Mouse (Mus musculus) C2C12 (cell line): ENCODE measurements at regions not wholly inside any gene's neighbourhood (a gene's known extent, or its start where the extent isn't known, plus 50 kb on each side); places are given as distances from the start of the nearest gene placed in this dataset.

Experiments used
- H3K27me3 ChIP-seq: one replicate; pipeline ENCODE4 v1.6.1; 2011; ENCODE audit not compliant: control insufficient read depth, insufficient read depth, insufficient read length
- H3K36me3 ChIP-seq: one replicate; pipeline ENCODE4 v1.6.1; 2011; ENCODE audit not compliant: control insufficient read depth, insufficient read depth
- H3K4me3 ChIP-seq: one replicate; pipeline ENCODE4 v1.5.1; 2011; ENCODE audit warnings: mild to moderate bottlenecking, control low read depth; ENCODE audit not compliant: poor library complexity, insufficient read depth, severe bottlenecking
- H3K79me2 ChIP-seq: one replicate; pipeline ENCODE4 v1.6.1; 2011; ENCODE audit not compliant: control insufficient read depth, insufficient read depth
- H3K79me3 ChIP-seq: one replicate; pipeline ENCODE4 v1.6.1; 2011; ENCODE audit warnings: low read depth, control low read depth
- H3ac ChIP-seq: one replicate; pipeline ENCODE3; 2011; ENCODE audit warnings: low read depth; ENCODE audit not compliant: control insufficient read depth, insufficient read length
- CEBPB ChIP-seq: IDR thresholded peaks from one replicate; pipeline ENCODE4 v1.6.1; 2011; ENCODE audit warnings: low read depth, mild to moderate bottlenecking, control low read depth, moderate library complexity
- CTCF ChIP-seq: IDR thresholded peaks from one replicate; pipeline ENCODE4 v1.5.1; 2011; ENCODE audit not compliant: control insufficient read depth, insufficient read depth, insufficient read length
- FOSL1 ChIP-seq: IDR thresholded peaks from one replicate; pipeline ENCODE4 v1.8.0; 2011; ENCODE audit warnings: mild to moderate bottlenecking, low read length; ENCODE audit not compliant: poor library complexity, insufficient read depth, severe bottlenecking
- MAX ChIP-seq: IDR thresholded peaks from one replicate; pipeline ENCODE4 v1.6.1; 2011; ENCODE audit warnings: mild to moderate bottlenecking, control low read depth
- MYOD1 ChIP-seq: IDR thresholded peaks from one replicate; pipeline ENCODE4 v1.6.1; 2011; ENCODE audit warnings: low read depth; ENCODE audit not compliant: control insufficient read depth, insufficient read length
- MYOG ChIP-seq: IDR thresholded peaks from one replicate; pipeline ENCODE4 v1.6.1; 2011; ENCODE audit not compliant: control insufficient read depth, insufficient read length; ENCODE audit errors: extremely low read depth
- USF1 ChIP-seq: IDR thresholded peaks from one replicate; pipeline ENCODE4 v1.6.1; 2011; ENCODE audit warnings: low read depth, mild to moderate bottlenecking, control low read depth, moderate library complexity

- Histone ChIP-seq H3ac (no peak overlapping the region), H3K79me3 (no peaks in the 10 kb centered on the region)
- TF ChIP-seq MYOD1 (no peak), CEBPB (no peak), USF1 (no peak), MAX (no peak), FOSL1 (no peak), CTCF (no peak), MYOG (no peak)
Observed at GRCm38 (mm10) chr7:119352571-119352970, 106.5 kb downstream of the Gp2 start.

GRCm38 (mm10) chr7:119350641-119351040 lies 108.4 kb downstream of the Gp2 start:
- Histone ChIP-seq H3K27me3 (no peaks in the 10 kb centered on the region), H3K79me3 (no peaks in the 10 kb centered on the region), H3K36me3 (no peaks in the 10 kb centered on the region), H3ac (no peak overlapping the region), H3K4me3 (no peak overlapping the region), H3K79me2 (no peaks in the 10 kb centered on the region)
- TF ChIP-seq FOSL1 (no peak), USF1 (no peak), MYOD1 (no peak), MAX (no peak), MYOG (no peak), CEBPB (no peak), CTCF (no peak)

More at GRCm38 (mm10) chr7:119352571-119352970, 106.5 kb downstream of the Gp2 start:
- Histone ChIP-seq H3K27me3 (no peaks in the 10 kb centered on the region), H3K36me3 (no peaks in the 10 kb centered on the region), H3K79me2 (no peaks in the 10 kb centered on the region), H3K4me3 (no peak overlapping the region)

- Histone ChIP-seq H3K79me2 (no peaks in the 10 kb centered on the region), H3K27me3 (no peaks in the 10 kb centered on the region), H3K79me3 (no peaks in the 10 kb centered on the region), H3K4me3 (no peak overlapping the region), H3ac (no peak overlapping the region), H3K36me3 (no peaks in the 10 kb centered on the region)
- TF ChIP-seq USF1 (no peak), CTCF (no peak), FOSL1 (no peak), MYOD1 (no peak), CEBPB (no peak), MAX (no peak), MYOG (no peak)
Observed at GRCm38 (mm10) chr7:119343380-119343779, 115.7 kb downstream of the Gp2 start.

GRCm38 (mm10) chr7:119333102-119333501 lies 126.0 kb downstream of the Gp2 start:
- Histone ChIP-seq H3ac (no peak overlapping the region), H3K79me2 (no peaks in the 10 kb centered on the region), H3K4me3 (no peak overlapping the region), H3K27me3 (no peaks in the 10 kb centered on the region), H3K79me3 (no peaks in the 10 kb centered on the region), H3K36me3 (no peaks in the 10 kb centered on the region)
- TF ChIP-seq CTCF (no peak), CEBPB (no peak), FOSL1 (no peak), USF1 (no peak), MYOD1 (no peak), MYOG (no peak), MAX (no peak)

- no peak for TF ChIP-seq FOSL1
- no peak for TF ChIP-seq CTCF
- no peak for TF ChIP-seq MYOG
- no peak for TF ChIP-seq MYOD1
- no peak for TF ChIP-seq MAX
- TF ChIP-seq USF1: no peak
- TF ChIP-seq CEBPB: no peak
- Histone ChIP-seq H3K27me3 (no peaks in the 10 kb centered on the region), H3K36me3 (no peaks in the 10 kb centered on the region), H3ac (no peak overlapping the region), H3K4me3 (no peak overlapping the region), H3K79me3 (no peaks in the 10 kb centered on the region), H3K79me2 (no peaks in the 10 kb centered on the region)
Observed at GRCm38 (mm10) chr7:119330460-119331109, 128.5 kb downstream of the Gp2 start.

GRCm38 (mm10) chr7:119296307-119296706 lies 111.9 kb upstream of the Gpr139 start:
- TF ChIP-seq CEBPB (no peak), CTCF (no peak), MYOD1 (no peak), FOSL1 (no peak), MAX (no peak), USF1 (no peak), MYOG (no peak)
- no peak overlapping the region for H3K4me3 ChIP-seq
- no peaks in the 10 kb centered on the region for H3K79me2 ChIP-seq

More at GRCm38 (mm10) chr7:119296307-119296706, 111.9 kb upstream of the Gpr139 start:
- Histone ChIP-seq H3K36me3 (no peaks in the 10 kb centered on the region), H3ac (no peak overlapping the region), H3K79me3 (no peaks in the 10 kb centered on the region), H3K27me3 (no peaks in the 10 kb centered on the region)
